Mouse (Mus musculus): ENCODE results near the gene Gm26920.

Gm26920 gene

DNA sequence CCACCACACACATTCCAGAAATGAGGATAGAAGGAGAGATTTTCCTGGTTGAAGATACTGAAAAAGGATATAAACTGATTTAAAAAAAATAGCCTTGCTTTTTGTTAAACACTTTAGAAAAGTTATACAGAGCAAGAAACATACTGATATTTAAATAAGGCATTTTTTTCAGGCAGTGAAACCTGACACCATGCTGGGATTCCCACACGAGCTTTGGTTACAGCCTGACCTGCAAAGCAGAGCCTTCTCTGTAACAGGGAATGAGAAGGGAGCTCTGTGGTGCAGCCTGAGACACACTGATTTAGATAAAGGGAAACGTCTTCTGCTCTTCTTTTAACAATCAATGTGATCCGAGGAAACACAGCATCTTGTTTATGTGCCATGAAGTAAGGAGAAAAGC lies 36.6 kb downstream of the Gm26920 start:
- DNase-seq (ENCODE audit: low spot score in 2 of 2), result no peak

- peak; percentile 74 to 92 for DNase-seq (ENCODE audit: low spot score in 2 of 2)
These were observed 39.2 kb downstream of the Gm26920 start, which contains the start of gene Zfp14 for GRCm38 (mm10) chr7:30050882-30051548. Zfp14 (minus strand) TSS chr7:30051380.

DNA sequence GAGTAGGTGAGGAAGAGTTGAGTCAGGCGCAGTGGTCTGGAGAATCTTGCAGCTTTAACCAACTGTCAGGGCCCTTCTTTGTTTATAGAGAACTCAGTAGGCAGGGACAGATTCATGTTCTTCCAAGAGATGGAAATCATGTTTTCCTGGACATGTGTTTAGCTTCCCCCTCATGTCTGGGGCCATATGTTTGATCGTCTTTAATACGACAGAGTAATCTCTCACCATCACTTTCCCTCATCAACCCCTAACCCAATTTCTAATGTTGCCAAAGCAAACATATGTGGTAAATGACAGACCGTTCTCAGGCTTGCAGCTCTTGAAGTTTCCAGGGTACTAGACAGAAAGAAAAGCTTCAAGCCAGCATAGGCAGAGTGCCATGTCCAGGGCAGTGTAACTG lies 42.1 kb downstream of the Gm26920 start:
- DNase-seq (ENCODE audit: low spot score in 2 of 2), result no peak

- no peak for DNase-seq (ENCODE audit: low spot score in 2 of 2)
These were observed 45.9 kb downstream of the Gm26920 start for GRCm38 (mm10) chr7:30044354-30044753.

- DNase-seq (ENCODE audit: low spot score in 2 of 2), result no peak
These were observed 55.9 kb downstream of the Gm26920 start for GRCm38 (mm10) chr7:30034331-30034730.

- DNase-seq (ENCODE audit: low spot score in 2 of 2), result no peak
These were observed 58.8 kb downstream of the Gm26920 start for GRCm38 (mm10) chr7:30031379-30031778.

GRCm38 (mm10) chr7:30030677-30031076 lies 59.5 kb downstream of the Gm26920 start:
- DNase-seq (ENCODE audit: low spot score in 2 of 2), result no peak

- no peak for DNase-seq (ENCODE audit: low spot score in 2 of 2)
These were observed 61.6 kb downstream of the Gm26920 start for GRCm38 (mm10) chr7:30028572-30028971.

- DNase-seq (ENCODE audit: low spot score in 2 of 2), result no peak
These were observed 62.9 kb downstream of the Gm26920 start for GRCm38 (mm10) chr7:30027331-30027730.

DNA sequence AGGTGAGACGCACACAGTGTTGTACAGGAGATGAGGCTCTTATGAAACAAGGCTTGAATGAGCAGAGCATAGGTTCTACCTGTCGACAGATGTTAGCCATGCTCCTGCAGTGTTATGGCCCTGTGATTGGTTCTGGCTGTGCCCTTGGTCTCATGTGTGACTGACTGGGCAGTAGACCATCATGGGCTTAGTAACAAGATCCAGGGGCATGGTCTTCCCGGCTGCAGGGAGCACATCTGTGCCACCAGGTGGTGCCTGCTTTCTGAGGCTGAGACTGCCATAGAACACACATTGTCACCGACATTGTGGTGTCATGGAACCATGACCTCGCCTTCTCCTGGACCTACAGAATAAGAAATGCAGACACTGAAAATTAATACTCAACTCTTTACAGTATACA lies 64.9 kb downstream of the Gm26920 start:
- no peak for DNase-seq (ENCODE audit: low spot score in 2 of 2)

DNA sequence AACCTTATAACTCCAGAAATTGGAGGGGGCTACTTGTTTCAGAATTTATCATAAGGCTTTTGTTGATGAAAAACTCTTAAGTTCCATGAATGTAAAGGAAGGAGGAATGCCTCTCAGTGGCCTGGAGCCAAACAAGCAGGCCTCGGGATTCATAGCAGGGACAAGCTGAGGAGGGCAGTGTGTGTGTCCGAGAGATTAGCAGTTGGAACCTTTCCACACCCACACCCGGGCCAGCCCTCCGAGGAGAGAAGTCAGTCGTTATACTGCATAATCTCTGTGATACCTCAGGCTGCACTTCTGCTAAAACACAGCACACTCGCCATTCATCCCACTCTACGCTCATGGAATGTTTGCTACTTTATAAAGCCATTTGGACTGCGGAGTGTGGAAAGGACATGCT lies 66.4 kb downstream of the Gm26920 start:
- no peak for DNase-seq (ENCODE audit: low spot score in 2 of 2)

DNA sequence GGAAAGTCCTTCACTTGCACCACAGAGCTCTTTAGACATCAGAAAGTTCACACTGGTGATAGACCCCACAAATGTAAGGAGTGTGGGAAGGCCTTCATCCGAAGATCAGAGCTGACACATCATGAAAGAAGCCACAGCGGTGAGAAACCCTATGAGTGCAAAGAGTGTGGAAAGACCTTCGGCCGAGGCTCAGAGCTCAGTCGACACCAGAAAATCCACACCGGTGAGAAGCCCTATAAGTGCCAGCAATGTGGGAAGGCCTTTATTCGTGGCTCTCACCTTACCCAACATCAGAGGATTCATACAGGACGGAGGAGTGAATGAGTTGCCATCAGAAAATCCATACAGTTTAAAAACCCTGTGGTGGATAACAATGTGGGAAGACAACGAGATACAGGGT lies 66.9 kb downstream of the Gm26920 start:
- DNase-seq (ENCODE audit: low spot score in 2 of 2), result no peak

DNA sequence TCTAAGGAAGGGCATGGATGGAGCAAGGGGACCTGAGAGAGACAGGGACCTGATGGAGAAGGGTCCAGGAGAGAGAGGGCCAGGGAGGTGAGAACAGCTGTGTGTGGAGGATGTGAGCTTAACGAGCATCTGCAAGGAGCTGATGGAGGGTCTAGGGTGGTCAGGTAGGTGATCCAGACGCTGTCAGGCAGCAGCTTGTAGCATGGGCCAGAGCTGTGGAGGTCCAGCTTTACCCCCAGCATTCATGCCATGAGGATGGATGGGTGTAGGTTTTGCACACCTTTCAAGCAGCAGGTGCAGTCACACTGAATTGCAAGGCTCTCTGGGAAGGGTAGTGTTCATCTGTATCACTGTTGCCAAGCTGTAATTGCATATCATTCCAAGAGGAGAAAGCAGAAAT lies 70.7 kb downstream of the Gm26920 start:
- DNase-seq (ENCODE audit: low spot score in 2 of 2), result no peak

GRCm38 (mm10) chr7:30017226-30017625 lies 73.0 kb downstream of the Gm26920 start:
- no peak for DNase-seq (ENCODE audit: low spot score in 2 of 2)

DNA sequence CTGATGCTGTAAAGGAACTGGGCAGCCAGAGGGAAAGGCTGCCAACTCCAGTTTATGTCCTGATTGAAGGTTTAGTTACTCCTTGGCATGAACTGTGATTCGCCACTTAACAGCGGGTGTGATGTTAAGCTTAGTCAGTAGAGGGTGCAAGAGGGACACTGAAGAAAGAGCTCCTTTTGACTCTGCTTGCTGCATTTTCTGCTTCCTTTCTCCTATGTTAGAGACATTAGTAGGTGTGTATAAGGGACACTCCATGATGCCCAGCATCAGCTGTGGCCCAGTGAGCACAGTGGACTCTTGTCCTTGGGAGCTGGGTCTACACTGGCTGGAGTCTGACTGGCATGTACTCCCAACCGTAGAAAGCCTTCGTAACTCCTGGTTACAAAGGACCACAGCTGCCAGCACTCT lies 77.2 kb downstream of the Gm26920 start:
- peak; percentile 30 to 76 for DNase-seq (ENCODE audit: low spot score in 2 of 2)

DNA sequence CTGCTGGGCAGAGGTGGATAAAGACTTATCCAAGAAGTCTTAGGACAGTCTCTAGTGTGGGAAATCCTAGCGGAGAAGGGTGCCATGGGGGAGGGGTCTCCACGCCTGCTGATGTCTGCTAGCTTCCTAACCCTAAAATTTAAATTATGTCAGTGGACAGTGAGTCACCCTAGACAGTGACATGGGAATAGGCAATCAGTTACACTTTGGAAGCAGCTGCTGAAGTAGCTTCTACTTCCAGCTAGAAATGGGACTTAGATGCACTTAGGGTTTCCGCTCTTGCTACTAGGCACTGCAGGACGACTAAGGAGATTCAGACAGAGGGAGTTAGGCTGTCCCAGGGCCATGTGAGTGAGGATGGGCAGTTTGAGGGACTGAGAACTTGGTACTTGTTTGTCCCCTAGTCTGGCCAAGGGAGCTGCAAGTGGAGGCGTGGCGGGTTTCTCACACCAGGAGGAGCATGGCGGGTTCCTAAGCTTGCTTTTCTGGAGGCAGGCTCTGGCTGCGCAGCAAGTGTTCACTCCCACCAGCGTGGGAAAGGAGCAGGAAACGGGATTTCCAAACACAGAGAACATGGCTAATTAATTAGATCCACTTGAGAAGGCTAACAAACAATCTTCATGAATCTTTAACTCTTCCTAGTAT lies 79.5 kb downstream of the Gm26920 start:
- DNase-seq (ENCODE audit: low spot score in 2 of 2), result peak in 1 of 2 experiments; percentile 22

- DNase-seq (ENCODE audit: low spot score in 2 of 2), result peak; percentile 37 to 63
These were observed 80.7 kb downstream of the Gm26920 start for GRCm38 (mm10) chr7:30009321-30010085.

DNA sequence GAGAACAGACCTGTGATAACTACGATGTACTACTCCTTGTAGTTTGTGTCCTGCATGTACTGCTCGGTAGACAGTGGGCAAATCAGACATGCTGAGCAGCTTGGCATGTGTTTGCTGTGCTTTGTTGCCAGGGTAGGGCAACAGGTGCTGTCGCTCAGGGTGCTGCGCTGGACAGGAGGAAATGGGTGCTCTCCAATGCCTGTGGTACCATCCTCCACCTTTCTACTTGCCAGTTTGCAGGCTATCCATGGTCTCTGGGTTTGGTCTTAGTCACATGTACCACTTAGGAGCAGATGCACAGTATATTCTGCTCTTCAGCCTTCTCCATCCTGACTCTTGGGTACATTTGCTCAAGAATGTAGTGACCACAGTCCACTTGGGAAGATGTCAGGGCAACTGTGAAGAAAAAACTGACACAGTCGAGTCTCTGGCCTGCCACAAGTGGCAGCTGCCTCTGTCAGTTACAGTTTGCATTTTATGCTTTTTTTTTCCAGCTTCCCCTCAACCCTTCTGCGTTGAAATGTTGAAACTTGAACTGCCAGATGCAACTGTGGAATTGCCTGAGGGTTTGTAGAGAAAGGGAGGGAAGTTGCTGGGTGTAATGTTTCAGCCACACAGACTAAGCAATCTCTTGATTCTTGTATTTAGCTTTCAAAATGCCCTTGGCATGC lies 82.1 kb downstream of the Gm26920 start:
- DNase-seq (ENCODE audit: low spot score in 2 of 2), result no peak

DNA sequence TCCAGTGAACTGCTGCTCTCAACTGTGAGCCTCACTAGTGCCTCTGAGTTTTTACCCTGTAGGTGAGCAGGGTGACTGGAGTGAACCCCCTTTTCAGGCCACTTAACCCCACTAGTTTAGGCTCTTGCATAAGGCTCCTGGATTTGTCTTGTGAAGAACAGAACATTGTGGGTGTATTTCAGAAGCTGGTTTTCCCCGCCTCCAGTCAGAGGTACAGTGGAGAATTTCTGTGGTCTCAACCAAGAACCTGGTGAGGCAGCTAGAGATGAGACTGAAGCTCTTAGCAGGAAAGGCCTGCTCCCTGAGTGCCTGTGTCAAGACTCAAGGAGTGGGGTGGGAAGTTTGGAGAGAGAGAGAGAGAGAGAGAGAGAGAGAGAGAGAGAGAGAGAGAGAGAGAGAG lies 82.6 kb downstream of the Gm26920 start:
- peak in 1 of 2 experiments; percentile 25 for DNase-seq (ENCODE audit: low spot score in 2 of 2)
